Mouse (Mus musculus): ENCODE data around the gene Rhoc.

- TF ChIP-seq CTCF (IDR thresholded peaks at IDR 0.05; ENCODE audit: low read depth) = no peak
- no peak for TF ChIP-seq EP300 (IDR thresholded peaks at IDR 0.05; ENCODE audit: low read depth)
These were observed 2.8 kb downstream of the Rhoc start for GRCm38 (mm10) chr3:104791017-104791416.
